Mouse (Mus musculus): ENCODE measurements around the gene Prnp.

DNA sequence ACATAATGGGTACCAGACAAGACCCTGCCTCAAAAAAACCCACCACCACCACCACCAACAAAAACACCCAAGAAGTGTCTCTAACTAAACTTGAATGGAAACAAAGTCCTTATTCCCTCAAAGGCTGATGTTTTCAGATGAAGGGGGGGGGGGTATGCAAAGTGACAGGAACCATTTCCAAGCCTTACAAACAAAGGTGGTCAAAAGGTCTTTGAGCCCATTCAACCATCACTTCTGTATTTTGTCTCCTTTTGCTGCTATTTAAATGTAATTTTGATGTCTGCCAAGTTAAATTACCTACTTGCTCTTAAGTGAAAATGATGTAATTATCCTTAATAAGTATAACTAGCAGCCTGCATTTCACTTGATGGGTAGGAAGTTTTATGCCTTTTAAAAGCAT is 43.1 kb upstream of the Prnp start:
- TF ChIP-seq POLR2A (IDR thresholded peaks at IDR 0.05; ENCODE audit: insufficient read depth, low read depth, low read length) = no peak
- TF ChIP-seq CTCF (IDR thresholded peaks at IDR 0.05; ENCODE audit: insufficient read depth, low read depth, low read length) = no peak
